Mouse (Mus musculus) embryonic facial prominence, embryonic 15.5 days (tissue): ENCODE data around the gene Pstpip1. TPM values are rescaled to one million over a fixed set of nuclear protein-coding genes. Genes with fewer than 3 reads are reported as not detected.

Source experiments
- ATAC-seq: fragments of 200-750 bp; cut with Nextera tagmentation; 2 replicates; pipeline ENCODE4 v1.8.0; 2017; ENCODE audit warnings: low read depth, moderate TSS enrichment; ENCODE audit not compliant: insufficient number of reproducible peaks, low FRiP score, low TSS enrichment
- H3K27ac ChIP-seq: fragments of 300-500 bp; sonication (generic); replicated peaks from 2 replicates; pipeline ENCODE4 v1.5.1; 2015; ENCODE audit warnings: mild to moderate bottlenecking, inconsistent platforms
- H3K27me3 ChIP-seq: fragments of 300-500 bp; sonication (generic); 2 replicates; pipeline ENCODE4 v1.6.1; 2015; ENCODE audit warnings: inconsistent platforms
- H3K36me3 ChIP-seq: fragments of 300-500 bp; sonication (generic); 2 replicates; pipeline ENCODE4 v1.6.1; 2015; ENCODE audit warnings: mild to moderate bottlenecking, inconsistent platforms
- H3K4me1 ChIP-seq: fragments of 300-500 bp; sonication (generic); 2 replicates; pipeline ENCODE4 v1.6.1; 2015; ENCODE audit warnings: inconsistent platforms
- H3K4me2 ChIP-seq: fragments of 300-500 bp; sonication (generic); replicated peaks from 2 replicates; pipeline ENCODE4 v1.6.1; 2015; ENCODE audit warnings: mild to moderate bottlenecking, inconsistent platforms
- H3K4me3 ChIP-seq: fragments of 300-500 bp; sonication (generic); replicated peaks from 2 replicates; pipeline ENCODE4 v1.5.1; 2015; ENCODE audit warnings: mild to moderate bottlenecking, inconsistent platforms
- H3K9ac ChIP-seq: fragments of 300-500 bp; sonication (generic); 2 replicates; pipeline ENCODE4 v1.6.1; 2015; ENCODE audit warnings: inconsistent platforms
- H3K9me3 ChIP-seq: fragments of 300-500 bp; sonication (generic); replicated peaks from 2 replicates; pipeline ENCODE4 v1.6.1; 2016; ENCODE audit warnings: inconsistent platforms
- WGBS: fragments of 180-500 bp; shearing (Covaris S2); methylation state at CpG from one replicate; pipeline ENCODE4 v1.1.7; 2015; 5-methylcytosine and 5-hydroxymethylcytosine counted together
- polyA plus RNA-seq: library from polyadenylated mRNA; unstranded; fragments of >200 nt; fragmentation: Nextera tagmentation; extraction: Ambion mirVana; gene quantifications from 2 replicates; pipeline ENCODE4 v1.2.1, GENCODE M21; 2015

The Pstpip1 gene
- polyA plus RNA-seq, 1 experiment from 2014 or later, result 4.6 TPM

DNA sequence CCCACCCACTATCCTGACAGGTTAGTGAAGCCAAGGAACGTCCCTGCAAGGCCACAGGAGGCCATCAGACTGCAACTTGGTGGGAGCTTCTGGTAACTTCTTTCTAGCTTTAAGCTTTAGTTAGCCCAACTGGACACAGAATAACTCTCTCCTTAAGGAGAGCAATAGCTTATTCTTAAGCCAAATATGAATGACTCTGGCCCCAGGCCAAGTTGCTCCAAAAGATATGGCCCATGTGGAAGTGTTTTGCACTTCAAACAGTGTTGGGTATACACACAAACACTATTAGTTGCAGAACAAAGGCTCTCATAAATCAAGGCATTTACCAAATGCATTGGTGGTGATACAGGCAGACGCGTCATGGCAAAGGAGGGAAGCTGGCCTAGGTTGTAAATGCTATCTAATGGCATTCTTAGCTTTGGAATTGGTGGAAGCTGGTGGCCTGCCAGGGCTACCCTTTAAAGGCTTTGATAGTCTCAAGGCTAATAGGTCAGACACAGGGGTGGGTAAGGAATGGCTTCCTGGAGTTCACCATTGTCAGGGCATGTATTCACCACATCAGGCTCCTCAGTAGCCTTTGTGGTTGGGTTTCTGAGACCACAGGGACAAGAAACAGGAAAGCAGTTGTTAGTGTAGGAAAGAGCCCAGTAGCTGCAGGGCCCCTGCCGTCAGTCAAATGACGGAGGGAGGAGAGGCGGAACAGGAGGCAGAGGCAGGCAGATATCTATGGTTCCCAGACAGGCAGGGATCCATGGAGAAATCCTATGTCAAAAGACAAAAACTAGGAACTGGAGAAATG is 16.7 kb downstream of the Pstpip1 start:
- Histone ChIP-seq H3K4me3 (no peak overlapping the region), H3K36me3 (no peaks in the 10 kb centered on the region), H3K4me2 (no peak overlapping the region), H3K9me3 (no peaks in the 10 kb centered on the region), H3K4me1 (no peaks in the 10 kb centered on the region), H3K27me3 (no peaks in the 10 kb centered on the region), H3K27ac (no peak overlapping the region), H3K9ac (no peak overlapping the region)
- 72% methylated on average over 6 of the region's 6 CpGs for WGBS
- ATAC-seq, result no peak

DNA sequence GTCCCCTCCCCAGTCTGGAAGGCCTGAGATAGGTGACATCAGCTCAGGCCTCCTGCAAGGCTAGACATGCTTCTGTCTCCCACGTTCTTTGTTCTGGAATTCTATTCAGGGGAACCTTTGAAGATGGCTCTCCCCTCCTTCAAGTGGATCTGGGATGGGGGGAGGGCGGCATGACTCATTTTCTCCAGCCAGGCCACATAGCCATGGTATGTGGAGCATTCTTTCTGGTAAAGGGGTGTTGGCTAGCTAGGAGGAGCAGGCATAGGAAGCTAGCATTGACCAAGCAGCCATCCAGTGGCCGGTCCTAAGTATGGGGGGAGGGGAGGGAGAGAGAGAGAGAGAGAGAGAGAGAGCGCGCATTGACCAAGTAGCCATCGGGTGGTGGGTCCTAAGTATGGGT is 17.8 kb downstream of the Pstpip1 start:
- H3K4me3 ChIP-seq, result no peak overlapping the region
- no peak overlapping the region for H3K4me2 ChIP-seq
- no peak overlapping the region for H3K9ac ChIP-seq
- 64% methylated on average over 6 of the region's 6 CpGs for WGBS
- H3K4me1 ChIP-seq, result peaks cover 1% of the 10 kb centered on the region; the same call in 1 of the 2 replicates
- H3K9me3 ChIP-seq, result no peaks in the 10 kb centered on the region
- H3K36me3 ChIP-seq, result no peaks in the 10 kb centered on the region
- no peak overlapping the region for H3K27ac ChIP-seq
- no peak for ATAC-seq
- no peaks in the 10 kb centered on the region for H3K27me3 ChIP-seq

DNA sequence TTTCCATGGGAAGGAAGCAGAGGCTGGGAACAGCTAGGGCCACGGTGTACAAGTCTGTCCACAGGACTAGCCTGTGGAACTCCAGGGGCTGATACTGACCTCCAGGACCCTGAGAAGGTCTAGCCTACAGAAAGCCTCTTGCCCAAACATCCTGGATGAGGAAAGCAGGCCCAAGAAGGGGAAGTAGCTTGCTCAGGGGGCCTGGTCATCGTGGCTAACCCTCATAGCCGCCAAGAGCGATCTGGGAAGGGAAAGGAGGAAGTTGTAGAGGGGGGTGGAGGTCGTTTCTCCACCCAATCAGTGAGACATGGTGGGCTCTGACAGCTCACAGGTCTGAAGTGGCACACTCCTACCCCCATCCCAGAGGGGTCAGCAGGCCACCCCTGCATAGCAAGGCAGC is 18.4 kb downstream of the Pstpip1 start:
- no peak overlapping the region for H3K4me2 ChIP-seq
- 82% methylated on average over 5 of the region's 5 CpGs for WGBS
- no peak overlapping the region for H3K4me3 ChIP-seq
- no peaks in the 10 kb centered on the region for H3K27me3 ChIP-seq
- no peaks in the 10 kb centered on the region for H3K9me3 ChIP-seq
- no peak for ATAC-seq
- H3K36me3 ChIP-seq, result no peaks in the 10 kb centered on the region
- no peak overlapping the region for H3K9ac ChIP-seq
- H3K27ac ChIP-seq, result no peak overlapping the region
- H3K4me1 ChIP-seq, result peaks cover 7% of the 10 kb centered on the region

DNA sequence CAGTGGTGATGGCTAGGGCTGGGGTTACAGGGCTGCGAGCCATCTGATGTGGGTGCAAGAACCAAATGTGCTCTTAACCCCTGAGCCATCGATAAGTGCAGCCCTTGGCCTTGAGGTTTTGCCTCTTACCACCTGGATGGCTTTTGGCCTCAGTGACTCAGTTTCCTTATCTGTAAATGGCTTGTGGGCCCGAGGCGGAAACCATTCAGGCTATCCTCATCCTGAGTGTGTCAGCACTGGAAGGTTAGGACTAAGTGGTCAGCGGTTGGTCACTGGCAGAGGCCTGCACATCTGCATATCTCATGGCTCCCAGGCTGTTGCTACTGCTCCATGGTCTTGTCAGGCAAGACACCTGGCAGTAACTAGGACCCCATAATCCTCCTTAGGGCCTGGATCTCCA is 28.3 kb downstream of the Pstpip1 start:
- ATAC-seq, result no peak
- Histone ChIP-seq H3K4me3 (no peak overlapping the region), H3K27me3 (no peaks in the 10 kb centered on the region), H3K4me2 (no peak overlapping the region; the same call in 1 of the 2 replicates), H3K4me1 (peaks cover 24% of the 10 kb centered on the region), H3K9ac (no peak overlapping the region), H3K27ac (no peak overlapping the region), H3K36me3 (no peaks in the 10 kb centered on the region), H3K9me3 (no peaks in the 10 kb centered on the region)
- WGBS, result 78% methylated on average over 5 of the region's 5 CpGs

DNA sequence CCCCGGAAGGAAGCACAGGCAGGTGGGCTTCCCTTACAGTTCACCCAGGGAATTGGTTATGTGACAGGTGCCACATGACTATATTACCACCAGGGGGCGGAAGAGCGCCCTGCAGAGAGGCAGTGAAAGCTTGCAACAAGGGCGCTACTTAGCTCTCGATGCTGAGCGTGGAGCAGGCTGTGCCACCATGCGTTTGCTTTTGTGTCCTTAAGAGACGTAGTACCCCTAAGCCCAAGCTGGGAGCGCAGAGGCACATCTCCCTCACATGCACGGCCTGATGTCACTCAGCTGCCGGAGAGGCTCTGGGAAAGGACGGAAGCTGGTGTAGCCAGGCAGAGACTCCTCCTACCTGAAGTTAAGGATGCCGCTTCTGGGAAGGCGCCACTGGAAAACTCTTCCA is 28.8 kb downstream of the Pstpip1 start:
- 2% methylated on average over 14 of the region's 14 CpGs for WGBS
- Histone ChIP-seq H3K36me3 (no peaks in the 10 kb centered on the region), H3K4me2 (peak overlapping the region; percentile 80), H3K4me1 (peaks cover 24% of the 10 kb centered on the region), H3K27me3 (no peaks in the 10 kb centered on the region), H3K27ac (no peak overlapping the region), H3K9me3 (no peaks in the 10 kb centered on the region), H3K4me3 (peak overlapping the region; percentile 45), H3K9ac (no peak overlapping the region)
- peak; percentile 26; the same call in 1 of the 2 replicates for ATAC-seq

DNA sequence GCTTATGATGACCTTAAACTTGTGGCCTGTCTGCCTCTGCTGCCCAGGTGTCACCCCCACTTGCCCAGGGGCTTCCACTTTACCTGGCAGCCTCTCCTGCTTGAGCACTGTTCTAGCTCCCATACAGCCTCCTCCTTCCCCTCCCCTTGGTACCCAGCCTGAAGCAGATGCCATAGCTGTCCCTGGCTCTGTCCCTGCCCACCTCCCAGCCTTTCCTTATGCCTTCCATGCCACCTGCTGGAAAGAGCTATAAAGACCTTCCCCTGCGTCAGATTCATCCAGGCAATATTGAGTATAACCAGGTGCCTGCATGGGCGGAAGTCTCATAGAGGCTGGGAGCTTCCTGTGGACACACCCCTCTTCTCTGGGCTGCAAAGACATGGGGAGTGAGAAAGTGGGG is 29.9 kb downstream of the Pstpip1 start:
- no peak for ATAC-seq

DNA sequence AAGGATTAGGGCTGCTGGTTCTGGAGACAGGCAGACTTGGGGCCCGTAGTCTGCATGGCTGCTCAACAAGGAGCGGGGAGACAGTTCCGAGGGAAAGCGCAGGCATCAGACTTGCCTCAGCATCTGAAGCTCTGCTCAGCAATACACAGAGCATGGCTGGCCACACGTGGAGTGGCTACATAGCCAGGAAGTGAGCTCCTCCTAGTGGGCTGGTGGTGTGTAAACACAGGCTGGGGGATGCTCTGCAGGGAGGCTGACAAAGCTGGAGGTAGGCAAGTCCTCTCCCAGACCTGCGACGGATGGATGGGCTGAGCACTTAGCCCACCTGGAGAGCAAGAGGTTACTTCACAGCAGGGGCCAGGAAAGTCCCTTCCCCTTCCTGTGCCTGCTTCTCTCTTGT is 31.3 kb downstream of the Pstpip1 start:
- WGBS, result 22% methylated on average over 7 of the region's 7 CpGs
- Histone ChIP-seq H3K27me3 (no peaks in the 10 kb centered on the region), H3K27ac (no peak overlapping the region), H3K9me3 (no peaks in the 10 kb centered on the region), H3K4me1 (peaks cover 32% of the 10 kb centered on the region), H3K9ac (no peak overlapping the region), H3K36me3 (no peaks in the 10 kb centered on the region), H3K4me3 (no peak overlapping the region), H3K4me2 (no peak overlapping the region)
- no peak for ATAC-seq

More for the DNA sequence above, 29.9 kb downstream of the Pstpip1 start:
- H3K4me3 ChIP-seq, result no peak overlapping the region
- H3K9ac ChIP-seq, result no peak overlapping the region
- 71% methylated on average over 2 of the region's 2 CpGs for WGBS
- H3K27ac ChIP-seq, result no peak overlapping the region
- H3K27me3 ChIP-seq, result no peaks in the 10 kb centered on the region
- H3K9me3 ChIP-seq, result no peaks in the 10 kb centered on the region
- no peak overlapping the region for H3K4me2 ChIP-seq
- H3K36me3 ChIP-seq, result no peaks in the 10 kb centered on the region
- peaks cover 27% of the 10 kb centered on the region for H3K4me1 ChIP-seq

DNA sequence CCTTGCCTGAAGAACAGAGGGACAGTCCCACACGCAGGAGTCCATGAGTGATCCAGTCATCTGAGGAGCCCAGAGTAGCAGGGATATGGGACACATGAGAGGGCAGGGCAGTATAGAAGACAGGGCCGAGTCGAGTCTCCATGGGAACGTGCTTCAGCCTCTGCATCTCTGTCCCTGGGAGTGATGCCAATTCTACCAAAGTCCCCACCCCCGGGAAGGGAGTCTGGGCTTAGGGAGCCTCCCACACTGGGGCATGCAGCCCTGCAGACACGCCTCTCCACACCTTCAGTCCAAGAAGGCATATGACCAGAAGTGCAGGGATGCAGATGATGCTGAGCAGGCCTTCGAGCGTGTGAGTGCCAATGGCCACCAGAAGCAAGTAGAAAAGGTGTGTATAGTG is 33.2 kb downstream of the Pstpip1 start:
- no peak overlapping the region for H3K9ac ChIP-seq
- no peak overlapping the region for H3K27ac ChIP-seq
- WGBS, result 45% methylated on average over 8 of the region's 8 CpGs
- no peak overlapping the region for H3K4me3 ChIP-seq
- H3K4me1 ChIP-seq, result peaks cover 32% of the 10 kb centered on the region
- H3K36me3 ChIP-seq, result peaks cover 5% of the 10 kb centered on the region
- no peaks in the 10 kb centered on the region for H3K27me3 ChIP-seq
- ATAC-seq, result no peak
- H3K9me3 ChIP-seq, result no peaks in the 10 kb centered on the region
- no peak overlapping the region for H3K4me2 ChIP-seq

DNA sequence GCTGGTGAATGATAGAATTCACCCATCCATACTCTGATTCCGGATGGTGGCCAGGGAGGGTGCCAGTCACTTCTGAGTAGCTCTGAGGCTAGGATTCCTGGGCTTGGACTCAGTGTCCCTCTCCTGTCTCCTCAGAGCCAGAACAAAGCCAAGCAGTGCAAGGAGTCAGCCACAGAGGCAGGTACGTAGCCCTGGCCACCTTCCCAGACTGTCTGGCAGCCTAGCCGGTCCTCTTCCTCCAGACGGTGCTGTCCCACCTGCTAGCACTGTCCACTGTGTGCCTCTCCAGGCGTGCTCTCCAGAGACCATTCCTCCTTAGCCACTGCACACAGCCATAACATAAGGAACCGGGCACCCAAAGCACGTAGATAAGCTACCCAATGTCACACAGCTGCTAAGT is 33.9 kb downstream of the Pstpip1 start:
- Histone ChIP-seq H3K4me2 (no peak overlapping the region), H3K9me3 (no peaks in the 10 kb centered on the region), H3K4me1 (peaks cover 27% of the 10 kb centered on the region), H3K36me3 (peaks cover 11% of the 10 kb centered on the region), H3K9ac (no peak overlapping the region), H3K27me3 (no peaks in the 10 kb centered on the region), H3K4me3 (no peak overlapping the region), H3K27ac (no peak overlapping the region)
- no peak for ATAC-seq
- WGBS, result 75% methylated on average over 7 of the region's 7 CpGs

DNA sequence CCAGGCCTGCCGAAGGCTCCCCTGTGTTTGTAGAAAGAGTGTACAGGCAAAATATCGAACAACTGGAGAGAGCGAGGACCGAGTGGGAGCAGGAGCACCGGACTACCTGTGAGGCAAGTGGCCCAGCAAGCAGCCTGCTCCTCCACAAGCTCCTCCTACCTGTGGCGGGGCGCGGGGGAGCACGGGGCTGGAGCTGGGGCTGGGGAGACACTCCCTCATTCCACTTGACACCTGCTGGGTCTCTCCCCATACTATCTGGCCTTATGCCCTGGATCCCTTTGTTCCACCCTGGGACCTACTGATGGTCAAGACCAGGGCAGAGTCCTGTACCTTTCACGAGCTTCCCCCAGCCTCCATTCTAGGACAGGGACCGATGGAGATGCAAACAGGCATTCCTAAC is 34.8 kb downstream of the Pstpip1 start:
- Histone ChIP-seq H3K4me1 (0 out of 2 replicates have a peak, but pooled peaks cover 22% of the 10 kb centered on the region), H3K4me2 (no peak overlapping the region), H3K36me3 (peaks cover 21% of the 10 kb centered on the region), H3K27me3 (no peaks in the 10 kb centered on the region), H3K9me3 (no peaks in the 10 kb centered on the region), H3K4me3 (no peak overlapping the region), H3K27ac (no peak overlapping the region), H3K9ac (no peak overlapping the region)
- 21% methylated on average over 11 of the region's 11 CpGs for WGBS
- ATAC-seq, result no peak

DNA sequence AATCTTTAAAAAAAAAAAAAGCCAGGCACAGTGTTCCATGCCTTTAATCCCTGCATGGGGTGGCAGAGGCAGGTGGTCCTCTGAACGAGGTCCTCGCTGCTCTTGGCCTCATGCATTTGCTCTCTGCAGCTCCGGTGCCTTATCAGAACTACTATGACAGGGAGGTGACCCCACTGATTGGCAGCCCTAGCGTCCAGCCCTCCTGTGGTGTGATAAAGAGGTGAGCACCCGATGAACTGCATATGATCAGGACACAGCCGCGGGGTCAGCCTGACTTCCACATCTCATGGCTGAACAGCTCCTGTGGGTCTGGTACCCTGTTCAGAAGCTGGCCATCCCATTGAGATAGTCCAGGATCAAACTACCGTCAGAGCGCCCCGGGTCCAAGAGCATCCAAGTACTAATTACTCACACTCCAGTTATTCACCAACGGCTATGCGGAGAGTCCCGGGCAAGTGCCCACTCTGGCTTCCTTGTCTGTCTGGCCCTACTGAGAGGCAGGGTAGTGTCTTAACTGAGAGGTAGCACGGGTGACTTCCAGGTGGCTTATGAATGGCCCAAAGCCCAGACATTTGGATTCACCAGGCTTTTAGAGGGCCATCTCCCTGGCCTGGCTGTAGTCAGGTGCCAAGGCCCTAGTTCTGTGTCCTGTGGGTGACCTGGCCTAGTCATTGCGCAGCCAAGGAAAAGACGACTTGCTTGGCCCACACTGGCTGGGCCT is 36.9 kb downstream of the Pstpip1 start:
- WGBS, result 88% methylated on average over 16 of the region's 16 CpGs
- H3K4me1 ChIP-seq, result 0 out of 2 replicates have a peak, but pooled peaks cover 14% of the 10 kb centered on the region
- H3K9ac ChIP-seq, result no peak overlapping the region
- H3K27me3 ChIP-seq, result no peaks in the 10 kb centered on the region
- H3K27ac ChIP-seq, result no peak overlapping the region
- H3K36me3 ChIP-seq, result peaks cover 36% of the 10 kb centered on the region
- H3K9me3 ChIP-seq, result no peaks in the 10 kb centered on the region
- no peak overlapping the region for H3K4me3 ChIP-seq
- ATAC-seq, result no peak
- no peak overlapping the region for H3K4me2 ChIP-seq
